Mouse (Mus musculus): ENCODE measurements around the gene Gapt. TPM values are rescaled to one million over a fixed set of nuclear protein-coding genes. Genes with fewer than 3 reads are reported as not detected.

Gapt gene
- polyA plus RNA-seq, 1 experiment from 2014 or later = 0.36 TPM

DNA sequence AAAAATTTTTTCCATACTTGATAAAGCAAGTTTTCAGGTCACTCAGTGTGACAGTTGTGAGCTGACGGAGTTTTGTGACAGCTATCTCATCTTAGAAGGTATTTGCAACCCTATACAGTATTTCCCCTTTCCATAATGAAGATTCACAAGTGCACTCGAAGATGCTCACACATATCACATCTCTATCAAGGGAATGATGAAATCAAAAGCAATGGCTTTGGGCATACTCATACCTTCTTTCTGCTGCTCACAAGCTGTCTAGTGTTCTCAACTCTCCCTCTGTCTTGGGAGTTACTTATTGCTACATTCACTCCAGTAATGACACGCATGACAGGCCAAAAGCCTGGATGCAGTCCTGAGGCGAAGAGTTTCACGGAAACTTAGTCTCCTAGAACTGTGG is 49.8 kb downstream of the Gapt start:
- Histone ChIP-seq H3K4me2 (ENCODE audit: low read depth, low read length) (no peak overlapping the region), H3K27me3 (replicated peaks; ENCODE audit: control insufficient read depth, insufficient read depth, low read length) (no peaks in the 10 kb centered on the region), H3K4me3 (ENCODE audit: low read depth, low read length) (no peak overlapping the region), H3K9ac (ENCODE audit: low read depth, low read length) (no peak overlapping the region), H3K36me3 (ENCODE audit: control insufficient read depth, insufficient read depth, low read length) (no peaks in the 10 kb centered on the region), H3K4me1 (ENCODE audit: control insufficient read depth, insufficient read depth, low read length) (no peaks in the 10 kb centered on the region), H3K9me3 (ENCODE audit: control insufficient read depth, low read length) (no peaks in the 10 kb centered on the region), H3K27ac (replicated peaks; ENCODE audit: low read depth, low read length) (no peak overlapping the region)
- ATAC-seq (ENCODE audit: low read depth) (no peak), DNase-seq (ENCODE audit: low spot score) (no peak)
- WGBS = 78% methylated on average over 5 of the region's 5 CpGs

Other genes starting within 250 kb of the Gapt start
- gene Rab3c, start 76.2 kb downstream of the Gapt start, polyA plus RNA-seq (2014; fragmentation: Nextera tagmentation; extraction: Ambion mirVana) = 2.9 and 3.0 TPM in 2 replicates
- 97.9 and 133 TPM in 2 replicates for gene Plk2, start 37.8 kb upstream of the Gapt start, polyA plus RNA-seq (2014; fragmentation: Nextera tagmentation; extraction: Ambion mirVana)

All from embryonic facial prominence, embryonic 14.5 days (tissue).